ENCODE assay signal across 9 mouse cellular contexts in genomic region chr16:91582307-91582706, GRCm38 (mm10). TPM values are rescaled to one million over a fixed set of nuclear protein-coding genes. Genes with fewer than 3 reads are reported as not detected.
DNase-seq lines count a peak whose midpoint lies in the region; ATAC-seq lines count a peak whose summit lies in the region.
"Had no signal": no experiment of that assay in that cellular context is flagged by ENCODE, and none has a peak within 500 bp of the region (broad histone marks: within the 10 kb centered on the region; RNA-seq: fewer than 3 reads in every experiment).

No protein-coding gene starts in this region.

- H3K36me3 ChIP-seq in hindbrain, embryonic 10.5 days = peaks cover 42% of the 10 kb centered on the region
- H3K36me3 ChIP-seq in hindbrain, embryonic 12.5 days = peaks cover 26% of the 10 kb centered on the region

- H3K27ac ChIP-seq in hindbrain, embryonic 10.5 days = no peak overlapping the region
- no peak overlapping the region for H3K27ac ChIP-seq in hindbrain, embryonic 12.5 days
- H3K27ac ChIP-seq: embryonic facial prominence, embryonic 13.5 days had no signal

- H3K9me3 ChIP-seq in hindbrain, embryonic 10.5 days = no peaks in the 10 kb centered on the region
- no peaks in the 10 kb centered on the region for H3K9me3 ChIP-seq in hindbrain, embryonic 12.5 days (replicated peaks)
- H3K9me3 ChIP-seq: embryonic facial prominence, embryonic 13.5 days had no signal

- no peaks in the 10 kb centered on the region for H3K4me1 ChIP-seq in hindbrain, embryonic 10.5 days (replicated peaks)
- no peaks in the 10 kb centered on the region for H3K4me1 ChIP-seq in hindbrain, embryonic 12.5 days
- H3K4me1 ChIP-seq: embryonic facial prominence, embryonic 13.5 days had no signal

- peak; percentile 39 for DNase-seq in hindbrain, embryonic 10.5 days (ENCODE audit: low spot score)
- peak; percentile 39 for DNase-seq in urinary bladder, postnatal 14 days (ENCODE audit: low spot score)
- DNase-seq in urinary bladder, adult 2 months (ENCODE audit: low spot score) = no peak
- DNase-seq in spleen, postnatal 36 days (ENCODE audit: low spot score in 2 of 2) = peak; percentile 29 to 59
- no peak for DNase-seq in layer of hippocampus, postnatal 36 days
- no peak for DNase-seq in cerebellum, adult 8-10 months

- H3K9ac ChIP-seq in hindbrain, embryonic 12.5 days = no peak overlapping the region
- H3K9ac ChIP-seq: embryonic facial prominence, embryonic 13.5 days had no signal

- ATAC-seq in hindbrain, embryonic 12.5 days (ENCODE audit: low FRiP score) = no peak
- ATAC-seq in erythroblast, adult 5-6 weeks (replicated peaks; ENCODE audit: low FRiP score, poor library complexity, severe bottlenecking) = peak; percentile 58; the same call in 1 of the 2 replicates

- H3K4me2 ChIP-seq in hindbrain, embryonic 12.5 days (replicated peaks) = no peak overlapping the region
- H3K4me2 ChIP-seq: embryonic facial prominence, embryonic 13.5 days had no signal

- H3K4me3 ChIP-seq in hindbrain, embryonic 10.5 days = no peak overlapping the region
- H3K4me3 ChIP-seq in hindbrain, embryonic 12.5 days = no peak overlapping the region
- H3K4me3 ChIP-seq: embryonic facial prominence, embryonic 13.5 days had no signal

- no peaks in the 10 kb centered on the region for H3K27me3 ChIP-seq in hindbrain, embryonic 10.5 days (ENCODE audit: insufficient read depth, poor library complexity, severe bottlenecking)
- H3K27me3 ChIP-seq in hindbrain, embryonic 12.5 days = no peaks in the 10 kb centered on the region
- H3K27me3 ChIP-seq: embryonic facial prominence, embryonic 13.5 days had no signal

- WGBS in hindbrain, embryonic 10.5 days = 73% methylated on average over 2 of the region's 2 CpGs
- 75% methylated on average over 2 of the region's 2 CpGs for WGBS in hindbrain, embryonic 12.5 days

RNA-seq across cellular contexts. Expression of gene Tmem50b, which starts 15.3 kb away (rescaled TPM):
- polyA plus RNA-seq in hindbrain, embryonic 10.5 days (2016; fragmentation: Nextera tagmentation; extraction: Ambion mirVana) = 37.6 and 45.9 TPM in 2 replicates
- 46.6 and 48.7 TPM in 2 replicates for polyA plus RNA-seq in hindbrain, embryonic 12.5 days (2016; fragmentation: Nextera tagmentation; extraction: Ambion mirVana)
- 78.0 and 80.8 TPM in 2 replicates for polyA plus RNA-seq in urinary bladder, adult 2 months (2012; rRNA removed)
- 20.8 and 23.6 TPM in 2 replicates for total RNA-seq in erythroblast, adult 5-6 weeks (2015; ENCODE audit: low replicate concordance)
- total RNA-seq in erythroblast, adult 5-6 weeks (2017; ENCODE audit: low replicate concordance) = 11.2 and 12.0 TPM in 2 replicates
- total RNA-seq in layer of hippocampus, postnatal 36 days (2021) = 100 to 1,000 TPM; 115 to 124 TPM

RNA-seq across cellular contexts. Expression of gene Ifngr2, which starts 35.4 kb away (rescaled TPM):
- polyA plus RNA-seq in hindbrain, embryonic 10.5 days (2016; fragmentation: Nextera tagmentation; extraction: Ambion mirVana) = 25.1 and 36.7 TPM in 2 replicates
- polyA plus RNA-seq in hindbrain, embryonic 12.5 days (2016; fragmentation: Nextera tagmentation; extraction: Ambion mirVana) = 47.1 and 48.6 TPM in 2 replicates
- polyA plus RNA-seq in urinary bladder, adult 2 months (2012; rRNA removed) = 32.1 and 34.3 TPM in 2 replicates
- 6.7 and 13.3 TPM in 2 replicates for total RNA-seq in erythroblast, adult 5-6 weeks (2015; ENCODE audit: low replicate concordance)
- total RNA-seq in erythroblast, adult 5-6 weeks (2017; ENCODE audit: low replicate concordance) = 3.9 and 6.4 TPM in 2 replicates
- total RNA-seq in layer of hippocampus, postnatal 36 days (2021) = 10 to 100 TPM; 52.4 to 57.2 TPM

RNA-seq across cellular contexts. Expression of gene Dnajc28, which starts 36.5 kb away (rescaled TPM):
- 3.2 and 4.5 TPM in 2 replicates for polyA plus RNA-seq in hindbrain, embryonic 10.5 days (2016; fragmentation: Nextera tagmentation; extraction: Ambion mirVana)
- polyA plus RNA-seq in hindbrain, embryonic 12.5 days (2016; fragmentation: Nextera tagmentation; extraction: Ambion mirVana) = 4.9 and 6.2 TPM in 2 replicates
- 3.3 and 4.2 TPM in 2 replicates for polyA plus RNA-seq in urinary bladder, adult 2 months (2012; rRNA removed)
- total RNA-seq in erythroblast, adult 5-6 weeks (2015; ENCODE audit: low replicate concordance) = 4.2 TPM in 2 replicates
- 9.5 and 12.0 TPM in 2 replicates for total RNA-seq in erythroblast, adult 5-6 weeks (2017; ENCODE audit: low replicate concordance)
- 10 to 100 TPM; 10.3 to 10.8 TPM for total RNA-seq in layer of hippocampus, postnatal 36 days (2021)

Comparison
In these comparisons a context has a peak if more than half of its experiments do, and no peak if none do; other contexts are left out.
1. DNase-seq: peak in hindbrain, embryonic 10.5 days (single experiment), urinary bladder, postnatal 14 days (single experiment) and spleen, postnatal 36 days (2 of 2); none in urinary bladder, adult 2 months (single experiment), layer of hippocampus, postnatal 36 days (0 of 2) and cerebellum, adult 8-10 months (single experiment).